Mouse (Mus musculus) granulocyte monocyte progenitor cell, adult 5-6 weeks (primary cell): ENCODE results near the gene Kcnk15. TPM values are rescaled to one million over a fixed set of nuclear protein-coding genes. Genes with fewer than 3 reads are reported as not detected.
A peak's percentile ranks its signal among the peaks of the same experiment; 100 is the strongest.

Experiments
- ATAC-seq: replicated peaks from 2 replicates; pipeline ENCODE4 v1.8.0; 2016; ENCODE audit warnings: mild to moderate bottlenecking, moderate TSS enrichment, inconsistent platforms; ENCODE audit not compliant: poor library complexity, severe bottlenecking
- total RNA-seq, 2 experiments: library from RNA; stranded (forward) in 1 of 2; stranded (reverse) in 1 of 2; fragments of 200-712, 200-1000 nt in 1 of 2; fragments of >200 nt in 1 of 2; fragmentation: Nextera tagmentation in 1 of 2; gene quantifications; 2 replicates each; pipeline ENCODE4 v1.2.3; 2014 to 2017

The Kcnk15 gene
- not detected in 2 replicates for total RNA-seq (2014; fragmentation: Nextera tagmentation)
- not detected in 2 replicates for total RNA-seq (2017)

GRCm38 (mm10) chr2:163853461-163853901, at the start of gene Kcnk15:
Kcnk15 (plus strand) TSS chr2:163853651.
- peak; percentile 60 for ATAC-seq

GRCm38 (mm10) chr2:163803838-163804237, 49.6 kb upstream of the Kcnk15 start:
- no peak for ATAC-seq

GRCm38 (mm10) chr2:163809166-163809565, 44.3 kb upstream of the Kcnk15 start:
- ATAC-seq, result no peak

GRCm38 (mm10) chr2:163809704-163810103, 43.7 kb upstream of the Kcnk15 start:
- no peak for ATAC-seq

GRCm38 (mm10) chr2:163813077-163813476, 40.4 kb upstream of the Kcnk15 start:
- ATAC-seq, result peak; percentile 46; the same call in 1 of the 2 replicates

GRCm38 (mm10) chr2:163814739-163815465, 38.5 kb upstream of the Kcnk15 start:
- ATAC-seq, result no peak

GRCm38 (mm10) chr2:163820607-163821006, 32.8 kb upstream of the Kcnk15 start, which contains the start of gene Ccn5:
Ccn5 (plus strand) TSS chr2:163820861.
- ATAC-seq, result no peak; the same call in 1 of the 2 replicates

- peak; percentile 63 for ATAC-seq
Measured at GRCm38 (mm10) chr2:163823248-163823647, 30.2 kb upstream of the Kcnk15 start.

- no peak for ATAC-seq
Measured at GRCm38 (mm10) chr2:163823771-163824170, 29.7 kb upstream of the Kcnk15 start.

- no peak for ATAC-seq
Measured at GRCm38 (mm10) chr2:163825861-163826260, 27.6 kb upstream of the Kcnk15 start.

- ATAC-seq, result peak; percentile 52
Measured at GRCm38 (mm10) chr2:163826494-163826893, 27.0 kb upstream of the Kcnk15 start.

- ATAC-seq, result no peak
Measured at GRCm38 (mm10) chr2:163831163-163831562, 22.3 kb upstream of the Kcnk15 start.

GRCm38 (mm10) chr2:163838043-163838442, 15.4 kb upstream of the Kcnk15 start:
- peak; percentile 99 for ATAC-seq

GRCm38 (mm10) chr2:163839519-163839918, 13.9 kb upstream of the Kcnk15 start:
- ATAC-seq, result no peak

GRCm38 (mm10) chr2:163842043-163842442, 11.4 kb upstream of the Kcnk15 start:
- no peak for ATAC-seq

GRCm38 (mm10) chr2:163857233-163857632, 3.8 kb downstream of the Kcnk15 start:
- ATAC-seq, result no peak

GRCm38 (mm10) chr2:163858254-163858947, 5.0 kb downstream of the Kcnk15 start:
- peak; percentile 74; the same call in 1 of the 2 replicates for ATAC-seq

GRCm38 (mm10) chr2:163865311-163865710, 11.9 kb downstream of the Kcnk15 start:
- no peak for ATAC-seq

- ATAC-seq, result no peak
Measured at GRCm38 (mm10) chr2:163866061-163866460, 12.6 kb downstream of the Kcnk15 start.

GRCm38 (mm10) chr2:163869783-163870182, 16.3 kb downstream of the Kcnk15 start:
- no peak for ATAC-seq

- ATAC-seq, result no peak
Measured at GRCm38 (mm10) chr2:163871266-163871665, 17.8 kb downstream of the Kcnk15 start.
